Mouse (Mus musculus): ENCODE data around the gene Spint3. TPM values are rescaled to one million over a fixed set of nuclear protein-coding genes. Genes with fewer than 3 reads are reported as not detected.
"Not testable (repeated sequence)": the region's sequence is repeated elsewhere in the genome, so short reads cannot be mapped to it uniquely, and the experiment has no call there.

Gene Spint3
- not detected in 2 replicates for polyA plus RNA-seq (2015; fragmentation: Nextera tagmentation; extraction: Ambion mirVana)

DNA sequence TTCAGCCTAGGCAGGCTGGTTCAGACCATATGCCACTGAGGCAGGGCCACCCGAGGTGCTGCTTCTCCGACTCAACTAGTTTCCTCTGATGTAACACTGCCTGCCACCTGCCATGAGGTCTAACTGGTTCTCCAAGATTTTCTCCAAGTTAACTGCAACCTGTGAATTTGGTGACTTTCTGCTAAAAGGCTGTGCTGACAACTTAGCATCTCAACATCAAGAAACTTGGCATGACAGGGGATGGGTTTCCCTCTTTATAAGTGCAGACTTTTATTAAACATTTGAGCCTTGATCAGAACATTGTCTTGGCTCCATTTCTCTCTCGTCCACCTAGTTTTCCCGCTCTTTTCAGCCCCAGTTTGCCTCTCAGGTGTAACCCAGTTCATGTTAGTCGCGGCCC lies at the start of gene Spint3:
Spint3 (minus strand) TSS at position 101 of the 400 bp plus-strand sequence.
- not testable (repeated sequence) for H3K27me3 ChIP-seq (ENCODE audit: insufficient read depth, low read length); H3K9me3 ChIP-seq (ENCODE audit: low read length)
- 78% methylated on average over 6 of the region's 6 CpGs for WGBS (ENCODE audit: insufficient replicate concordance)

GRCm38 (mm10) chr2:164621775-164622174 lies 48.5 kb upstream of the Spint3 start:
- no peak overlapping the region for H3K4me3 ChIP-seq (ENCODE audit: low read depth, low read length)
- H3K9ac ChIP-seq (replicated peaks), result no peak overlapping the region
- TF ChIP-seq EP300 (IDR thresholded peaks at IDR 0.05; ENCODE audit: low read depth) (no peak), CTCF (IDR thresholded peaks at IDR 0.05; ENCODE audit: low read depth) (0 out of 2 replicates have a peak, but pooled peaks have one; percentile 7)
- no peak overlapping the region for H3K27ac ChIP-seq (ENCODE audit: low read depth)
- ATAC-seq (no peak), DNase-seq (no peak)
- H3K36me3 ChIP-seq (replicated peaks; ENCODE audit: insufficient read depth, low read length), result no peaks in the 10 kb centered on the region
- no peaks in the 10 kb centered on the region for H3K4me1 ChIP-seq (ENCODE audit: insufficient read depth)
- no peaks in the 10 kb centered on the region for H3K9me3 ChIP-seq (ENCODE audit: low read length)
- H3K27me3 ChIP-seq (ENCODE audit: insufficient read depth, low read length), result no peaks in the 10 kb centered on the region
- H3K4me2 ChIP-seq (ENCODE audit: low read depth, low read length), result no peak overlapping the region
- WGBS (ENCODE audit: insufficient replicate concordance), result 74% methylated on average over 4 of the region's 4 CpGs

More for the DNA sequence above, at the start of gene Spint3:
- H3K4me1 ChIP-seq (ENCODE audit: insufficient read depth); H3K4me3 ChIP-seq (ENCODE audit: low read depth, low read length); DNase-seq; ATAC-seq; H3K9ac ChIP-seq (replicated peaks); H3K27ac ChIP-seq (ENCODE audit: low read depth); H3K36me3 ChIP-seq (replicated peaks; ENCODE audit: insufficient read depth, low read length); H3K4me2 ChIP-seq (ENCODE audit: low read depth, low read length): not testable (repeated sequence)

DNA sequence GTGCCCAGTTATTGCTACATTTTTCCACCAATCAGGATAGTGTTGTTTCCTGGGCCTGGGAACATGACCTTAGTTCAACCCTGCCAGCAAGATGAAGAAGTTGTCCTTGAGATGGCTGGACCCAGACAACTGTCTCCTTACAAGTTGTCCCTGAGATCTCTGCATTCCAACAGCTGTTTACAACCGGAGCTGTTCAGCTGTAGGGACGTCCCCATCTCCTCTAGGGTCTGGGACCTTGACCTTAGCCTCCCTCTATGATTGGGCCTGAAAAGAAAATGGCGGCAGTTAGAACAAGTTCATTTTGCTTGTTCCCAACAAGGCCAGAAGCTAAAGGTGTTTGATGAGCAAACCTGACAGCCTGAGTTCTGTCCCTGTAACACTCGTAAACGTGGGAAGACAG lies 45.8 kb upstream of the Spint3 start:
- Histone ChIP-seq H3K4me2 (ENCODE audit: low read depth, low read length) (no peak overlapping the region), H3K4me3 (ENCODE audit: low read depth, low read length) (no peak overlapping the region), H3K4me1 (ENCODE audit: insufficient read depth) (no peaks in the 10 kb centered on the region), H3K27ac (ENCODE audit: low read depth) (no peak overlapping the region), H3K9ac (replicated peaks) (no peak overlapping the region), H3K9me3 (ENCODE audit: low read length) (no peaks in the 10 kb centered on the region), H3K36me3 (replicated peaks; ENCODE audit: insufficient read depth, low read length) (no peaks in the 10 kb centered on the region), H3K27me3 (ENCODE audit: insufficient read depth, low read length) (no peaks in the 10 kb centered on the region)
- DNase-seq (no peak), ATAC-seq (no peak)
- WGBS (ENCODE audit: insufficient replicate concordance), result 72% methylated on average over 5 of the region's 5 CpGs
- TF ChIP-seq EP300 (IDR thresholded peaks at IDR 0.05; ENCODE audit: low read depth), result no peak
- no peak for TF ChIP-seq CTCF (IDR thresholded peaks at IDR 0.05; ENCODE audit: low read depth)

GRCm38 (mm10) chr2:164615386-164615785 lies 42.1 kb upstream of the Spint3 start:
- no peak overlapping the region for H3K27ac ChIP-seq (ENCODE audit: low read depth)
- no peak for ATAC-seq
- TF ChIP-seq CTCF (IDR thresholded peaks at IDR 0.05; ENCODE audit: low read depth), result no peak
- no peak for TF ChIP-seq EP300 (IDR thresholded peaks at IDR 0.05; ENCODE audit: low read depth)
- no peak overlapping the region for H3K4me2 ChIP-seq (ENCODE audit: low read depth, low read length)
- H3K36me3 ChIP-seq (replicated peaks; ENCODE audit: insufficient read depth, low read length), result no peaks in the 10 kb centered on the region
- H3K9me3 ChIP-seq (ENCODE audit: low read length), result no peaks in the 10 kb centered on the region
- H3K4me1 ChIP-seq (ENCODE audit: insufficient read depth), result no peaks in the 10 kb centered on the region
- no peak overlapping the region for H3K9ac ChIP-seq (replicated peaks)
- 90% methylated on average over 3 of the region's 3 CpGs for WGBS (ENCODE audit: insufficient replicate concordance)
- H3K4me3 ChIP-seq (ENCODE audit: low read depth, low read length), result no peak overlapping the region
- no peak for DNase-seq
- H3K27me3 ChIP-seq (ENCODE audit: insufficient read depth, low read length), result no peaks in the 10 kb centered on the region

GRCm38 (mm10) chr2:164613471-164613870 lies 40.2 kb upstream of the Spint3 start, which contains the start of the genes Wfdc6b and Wfdc8:
TSS of gene Wfdc6b (plus strand) at chr2:164613522.
TSS of gene Wfdc8 (minus strand) at chr2:164613626.
- H3K4me2 ChIP-seq (ENCODE audit: low read depth, low read length); H3K4me3 ChIP-seq (ENCODE audit: low read depth, low read length); H3K36me3 ChIP-seq (replicated peaks; ENCODE audit: insufficient read depth, low read length); H3K27ac ChIP-seq (ENCODE audit: low read depth); H3K27me3 ChIP-seq (ENCODE audit: insufficient read depth, low read length); ATAC-seq; DNase-seq; H3K9ac ChIP-seq (replicated peaks); H3K9me3 ChIP-seq (ENCODE audit: low read length); H3K4me1 ChIP-seq (ENCODE audit: insufficient read depth): not testable (repeated sequence)
- 56% methylated on average over 8 of the region's 8 CpGs for WGBS (ENCODE audit: insufficient replicate concordance)

- no peak overlapping the region for H3K4me2 ChIP-seq (ENCODE audit: low read depth, low read length)
Measured at GRCm38 (mm10) chr2:164608781-164609180, 35.5 kb upstream of the Spint3 start.

GRCm38 (mm10) chr2:164604411-164604810 lies 31.2 kb upstream of the Spint3 start:
- no peaks in the 10 kb centered on the region for H3K27me3 ChIP-seq (ENCODE audit: insufficient read depth, low read length)
- H3K9me3 ChIP-seq (ENCODE audit: low read length), result 0 out of 2 replicates have a peak, but pooled peaks cover 3% of the 10 kb centered on the region
- H3K4me2 ChIP-seq (ENCODE audit: low read depth, low read length), result no peak overlapping the region
- no peak for DNase-seq
- 76% methylated on average over 8 of the region's 8 CpGs for WGBS (ENCODE audit: insufficient replicate concordance)
- no peaks in the 10 kb centered on the region for H3K36me3 ChIP-seq (replicated peaks; ENCODE audit: insufficient read depth, low read length)
- ATAC-seq, result no peak
- no peak for TF ChIP-seq EP300 (IDR thresholded peaks at IDR 0.05; ENCODE audit: low read depth)
- TF ChIP-seq CTCF (IDR thresholded peaks at IDR 0.05; ENCODE audit: low read depth), result no peak
- no peaks in the 10 kb centered on the region for H3K4me1 ChIP-seq (ENCODE audit: insufficient read depth)
- H3K27ac ChIP-seq (ENCODE audit: low read depth), result no peak overlapping the region
- no peak overlapping the region for H3K4me3 ChIP-seq (ENCODE audit: low read depth, low read length)
- no peak overlapping the region for H3K9ac ChIP-seq (replicated peaks)

More at GRCm38 (mm10) chr2:164608781-164609180, 35.5 kb upstream of the Spint3 start:
- Histone ChIP-seq H3K36me3 (replicated peaks; ENCODE audit: insufficient read depth, low read length) (no peaks in the 10 kb centered on the region), H3K27me3 (ENCODE audit: insufficient read depth, low read length) (no peaks in the 10 kb centered on the region), H3K4me1 (ENCODE audit: insufficient read depth) (no peaks in the 10 kb centered on the region), H3K27ac (ENCODE audit: low read depth) (no peak overlapping the region), H3K9me3 (ENCODE audit: low read length) (no peaks in the 10 kb centered on the region), H3K4me3 (ENCODE audit: low read depth, low read length) (no peak overlapping the region), H3K9ac (replicated peaks) (no peak overlapping the region)
- ATAC-seq, result no peak
- DNase-seq, result no peak
- no peak for TF ChIP-seq CTCF (IDR thresholded peaks at IDR 0.05; ENCODE audit: low read depth)
- TF ChIP-seq EP300 (IDR thresholded peaks at IDR 0.05; ENCODE audit: low read depth), result no peak
- 64% methylated on average over 6 of the region's 6 CpGs for WGBS (ENCODE audit: insufficient replicate concordance)
